Mouse (Mus musculus) kidney, embryonic 16.5 days (tissue): ENCODE data around the gene Gm826. TPM values are rescaled to one million over a fixed set of nuclear protein-coding genes. Genes with fewer than 3 reads are reported as not detected.

ENCODE experiments used
- ATAC-seq: fragments of 200-750 bp; cut with Nextera tagmentation; 2 replicates; pipeline ENCODE4 v1.8.0; 2017; ENCODE audit warnings: moderate TSS enrichment; ENCODE audit not compliant: low FRiP score, low TSS enrichment
- H3K27ac ChIP-seq: fragments of 300-500 bp; sonication (generic); 2 replicates; pipeline ENCODE4 v1.5.1; 2014; ENCODE audit warnings: low read length
- H3K27me3 ChIP-seq: fragments of 300-500 bp; sonication (generic); 2 replicates; pipeline ENCODE4 v1.6.1; 2014; ENCODE audit warnings: low read length, control low read depth, mixed read lengths; ENCODE audit not compliant: insufficient read depth
- H3K36me3 ChIP-seq: fragments of 300-500 bp; sonication (generic); 2 replicates; pipeline ENCODE4 v1.6.1; 2014; ENCODE audit warnings: low read length, control low read depth, mixed read lengths; ENCODE audit not compliant: insufficient read depth
- H3K4me1 ChIP-seq: fragments of 300-500 bp; sonication (generic); 2 replicates; pipeline ENCODE4 v1.6.1; 2014; ENCODE audit warnings: low read length, control low read depth, mixed read lengths; ENCODE audit not compliant: insufficient read depth
- H3K4me2 ChIP-seq: fragments of 300-500 bp; sonication (generic); replicated peaks from 2 replicates; pipeline ENCODE4 v1.6.1; 2014; ENCODE audit warnings: low read depth, low read length
- H3K4me3 ChIP-seq: fragments of 300-500 bp; sonication (generic); 2 replicates; pipeline ENCODE4 v1.5.1; 2014; ENCODE audit warnings: mild to moderate bottlenecking, low read length
- H3K9ac ChIP-seq: fragments of 300-500 bp; sonication (generic); replicated peaks from 2 replicates; pipeline ENCODE4 v1.6.1; 2014; ENCODE audit warnings: low read length
- H3K9me3 ChIP-seq: fragments of 300-500 bp; sonication (generic); 2 replicates; pipeline ENCODE4 v1.6.1; 2016; ENCODE audit warnings: low read length, control low read depth
- WGBS: fragments of 180-500 bp; shearing (Covaris S2); extraction: QIAGEN DNeasy Blood & Tissue Kit; methylation state at CpG from one replicate; pipeline ENCODE4 v1.1.7; 2014; 5-methylcytosine and 5-hydroxymethylcytosine counted together
- polyA plus RNA-seq: library from polyadenylated mRNA; unstranded; fragments of >200 nt; fragmentation: Nextera tagmentation; extraction: Ambion mirVana; gene quantifications from 2 replicates; pipeline ENCODE4 v1.2.1, GENCODE M21; 2015

Gm826 gene
- polyA plus RNA-seq, 1 experiment from 2014 or later, result 0.91 TPM

DNA sequence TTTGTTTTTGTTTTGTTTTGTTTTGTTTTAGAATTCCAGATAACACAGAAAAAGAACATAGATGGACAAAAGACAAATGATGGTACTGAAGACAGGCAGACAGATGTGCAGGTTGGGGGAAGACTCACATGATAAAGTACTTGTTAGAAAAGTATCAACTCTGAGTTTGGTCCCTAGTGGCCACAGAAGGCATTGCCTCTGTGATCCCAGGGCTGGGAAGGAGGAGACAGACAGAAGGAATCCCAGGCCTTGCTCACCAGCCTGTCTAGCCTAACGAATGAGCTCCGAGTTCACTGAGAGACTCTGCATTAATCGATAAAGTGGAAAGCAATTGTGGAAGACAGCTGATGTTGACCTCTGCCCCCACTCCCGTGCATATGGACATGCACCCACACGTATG lies 22.2 kb upstream of the Gm826 start:
- H3K27ac ChIP-seq, result no peak overlapping the region
- 0 out of 2 replicates have a peak, but pooled peaks cover 2% of the 10 kb centered on the region for H3K4me1 ChIP-seq
- peaks cover 36% of the 10 kb centered on the region for H3K27me3 ChIP-seq
- no peaks in the 10 kb centered on the region for H3K36me3 ChIP-seq
- WGBS, result 75% methylated on average over 5 of the region's 5 CpGs
- H3K9ac ChIP-seq, result no peak overlapping the region
- no peaks in the 10 kb centered on the region for H3K9me3 ChIP-seq
- H3K4me3 ChIP-seq, result no peak overlapping the region
- ATAC-seq, result no peak
- H3K4me2 ChIP-seq, result no peak overlapping the region

DNA sequence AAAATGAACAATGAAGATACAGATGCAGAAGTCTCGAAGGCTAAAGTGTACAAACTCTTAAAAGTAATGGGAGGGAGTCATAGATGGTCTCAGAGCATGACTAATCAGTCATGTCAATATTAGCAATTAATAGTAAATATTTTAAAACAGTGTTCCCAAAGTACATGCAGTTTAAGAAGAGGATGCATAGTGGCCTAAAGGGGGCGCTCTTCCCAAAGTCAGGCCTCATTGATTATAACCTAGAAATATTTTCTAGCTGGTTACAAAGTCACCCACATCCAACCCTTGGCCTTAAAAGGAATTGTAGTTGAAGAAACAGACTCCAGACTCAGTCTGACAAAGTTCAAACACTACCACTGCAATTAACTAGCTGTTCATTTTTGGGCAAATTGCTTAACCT lies 20.4 kb upstream of the Gm826 start:
- H3K4me2 ChIP-seq, result no peak overlapping the region
- ATAC-seq, result no peak
- no peak overlapping the region for H3K27ac ChIP-seq
- H3K36me3 ChIP-seq, result no peaks in the 10 kb centered on the region
- H3K4me3 ChIP-seq, result no peak overlapping the region
- no peaks in the 10 kb centered on the region for H3K9me3 ChIP-seq
- 63% methylated on average over 2 of the region's 2 CpGs for WGBS
- H3K27me3 ChIP-seq, result peaks cover 18% of the 10 kb centered on the region
- H3K9ac ChIP-seq, result no peak overlapping the region
- H3K4me1 ChIP-seq, result peaks cover 7% of the 10 kb centered on the region; the same call in 1 of the 2 replicates

DNA sequence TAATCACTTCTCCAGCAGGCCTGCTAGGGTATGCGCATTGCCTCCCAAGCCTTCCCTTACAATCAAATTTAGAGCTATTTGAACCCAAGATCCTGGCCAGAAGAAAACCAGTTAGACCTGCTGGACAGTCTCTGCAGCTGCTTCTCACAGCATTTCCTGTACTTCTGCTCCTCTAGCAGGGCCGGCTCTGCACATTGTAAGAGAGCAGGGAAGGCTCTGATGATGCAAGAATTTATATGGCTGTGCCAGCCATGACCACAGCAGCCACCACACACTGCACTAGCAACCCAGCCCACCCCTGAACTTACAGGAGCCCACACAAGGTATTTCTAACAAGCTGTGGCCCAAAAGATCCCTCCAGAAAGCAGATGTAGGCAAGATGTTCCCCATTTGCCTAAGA lies 19.6 kb upstream of the Gm826 start:
- ATAC-seq, result 0 out of 2 replicates have a peak, but pooled peaks have one; percentile 32
- Histone ChIP-seq H3K4me2 (no peak overlapping the region), H3K9me3 (no peaks in the 10 kb centered on the region), H3K36me3 (no peaks in the 10 kb centered on the region), H3K4me1 (peaks cover 12% of the 10 kb centered on the region), H3K27me3 (peaks cover 10% of the 10 kb centered on the region), H3K4me3 (no peak overlapping the region), H3K27ac (no peak overlapping the region), H3K9ac (no peak overlapping the region)
- 56% methylated on average over 2 of the region's 2 CpGs for WGBS

DNA sequence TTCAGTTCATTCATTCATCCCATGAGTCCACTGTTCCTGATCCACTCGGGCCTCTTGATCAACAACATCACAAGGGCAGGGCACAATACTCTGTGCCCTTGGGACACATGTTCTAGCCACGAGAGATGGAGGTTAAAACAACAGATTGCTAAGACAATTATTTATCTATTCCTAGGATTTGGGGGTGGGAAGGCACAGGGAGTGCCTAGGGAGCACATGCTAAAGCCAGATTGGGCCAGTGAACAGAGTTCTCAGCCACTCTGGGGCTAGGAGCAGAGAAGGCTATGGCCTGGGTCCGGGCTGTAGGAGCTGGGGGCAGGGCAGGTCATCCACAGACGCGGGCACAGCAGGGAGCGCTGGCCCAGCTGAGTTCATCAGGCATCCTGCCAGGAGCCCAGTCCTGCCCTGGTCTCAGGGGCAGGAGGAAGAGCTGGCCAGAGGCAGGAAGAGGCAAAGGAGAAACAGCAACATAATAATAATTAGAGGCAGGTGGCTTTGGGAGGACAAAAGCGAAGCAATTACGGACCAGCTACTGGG lies 17.1 kb upstream of the Gm826 start:
- Histone ChIP-seq H3K4me3 (no peak overlapping the region), H3K4me2 (no peak overlapping the region), H3K4me1 (peaks cover 15% of the 10 kb centered on the region), H3K27ac (no peak overlapping the region), H3K9ac (no peak overlapping the region), H3K36me3 (no peaks in the 10 kb centered on the region), H3K27me3 (no peaks in the 10 kb centered on the region), H3K9me3 (no peaks in the 10 kb centered on the region)
- ATAC-seq, result no peak
- WGBS, result 40% methylated on average over 8 of the region's 8 CpGs

DNA sequence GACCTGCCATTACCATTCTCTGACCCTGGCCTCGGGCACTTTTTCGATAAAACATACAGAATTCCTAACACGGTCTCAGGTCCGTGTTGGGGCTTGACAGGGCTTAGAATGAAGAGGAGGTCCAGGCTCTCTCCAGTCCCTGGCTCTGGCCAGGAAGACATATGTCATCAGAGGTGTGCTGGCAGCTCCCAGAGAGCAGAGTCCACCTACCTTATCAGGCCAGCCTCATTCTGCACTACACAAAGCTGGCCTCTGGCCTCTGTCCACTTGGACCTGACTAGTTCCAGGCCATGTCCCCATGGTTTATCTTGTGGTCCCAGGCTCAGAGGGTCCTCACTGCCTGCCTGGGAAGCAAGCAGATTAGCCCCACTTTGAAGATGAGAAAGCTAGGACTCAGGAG lies 15.6 kb upstream of the Gm826 start:
- Histone ChIP-seq H3K27me3 (no peaks in the 10 kb centered on the region), H3K9ac (no peak overlapping the region), H3K9me3 (no peaks in the 10 kb centered on the region), H3K4me3 (no peak overlapping the region), H3K4me2 (no peak overlapping the region), H3K36me3 (no peaks in the 10 kb centered on the region), H3K4me1 (peaks cover 15% of the 10 kb centered on the region), H3K27ac (no peak overlapping the region)
- 52% methylated on average over 4 of the region's 4 CpGs for WGBS
- no peak for ATAC-seq

DNA sequence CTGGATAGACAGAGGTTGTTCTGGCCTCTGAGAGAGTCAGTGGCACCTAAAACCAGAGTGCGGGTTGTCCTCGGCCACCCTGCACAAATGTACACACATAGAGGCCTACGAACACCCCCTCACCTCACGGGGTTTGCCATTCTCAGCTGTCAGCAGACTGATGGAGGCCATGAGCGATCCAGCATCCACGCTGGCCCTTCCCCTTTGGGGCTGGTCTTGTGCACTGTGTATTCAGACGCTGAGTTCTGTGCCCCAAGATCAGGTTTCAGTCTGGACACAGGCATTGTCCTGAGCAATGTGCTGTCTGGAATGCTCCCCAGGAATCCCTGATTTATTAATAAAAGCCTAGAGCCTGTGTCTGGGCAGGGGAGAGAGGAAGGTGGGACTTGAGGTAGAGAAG lies 14.8 kb upstream of the Gm826 start:
- Histone ChIP-seq H3K4me1 (peaks cover 15% of the 10 kb centered on the region), H3K27ac (no peak overlapping the region), H3K4me3 (no peak overlapping the region), H3K27me3 (no peaks in the 10 kb centered on the region), H3K9me3 (no peaks in the 10 kb centered on the region), H3K4me2 (no peak overlapping the region), H3K9ac (no peak overlapping the region), H3K36me3 (no peaks in the 10 kb centered on the region)
- ATAC-seq, result no peak
- 43% methylated on average over 7 of the region's 7 CpGs for WGBS

DNA sequence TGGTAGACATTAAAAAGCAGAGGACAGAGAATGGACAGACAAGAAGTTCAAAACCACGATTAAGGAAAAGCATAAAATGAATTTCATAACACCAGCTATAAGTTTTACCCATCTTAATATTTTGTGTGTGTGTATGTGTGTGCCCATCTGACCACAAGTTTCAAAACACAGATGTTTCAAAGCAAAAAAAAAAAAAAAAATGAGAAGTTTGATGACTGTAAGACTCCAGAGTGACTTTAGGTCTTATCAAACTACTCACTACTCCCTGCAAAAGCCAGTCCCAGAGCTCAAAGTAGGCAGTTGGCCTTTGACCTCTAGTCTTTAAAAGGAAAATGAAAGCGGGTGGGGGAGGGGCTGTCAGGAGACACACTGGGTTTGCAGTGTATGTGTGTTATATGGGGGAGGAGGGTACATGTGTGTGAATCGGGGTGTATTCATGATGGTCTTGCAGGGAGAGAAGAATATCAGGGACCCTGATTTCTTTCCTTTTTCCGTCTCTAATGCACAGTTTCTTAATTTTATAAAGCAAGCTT lies 14.2 kb upstream of the Gm826 start:
- Histone ChIP-seq H3K9me3 (no peaks in the 10 kb centered on the region), H3K4me1 (peaks cover 15% of the 10 kb centered on the region), H3K9ac (no peak overlapping the region), H3K27me3 (no peaks in the 10 kb centered on the region), H3K36me3 (no peaks in the 10 kb centered on the region), H3K4me2 (no peak overlapping the region), H3K27ac (no peak overlapping the region), H3K4me3 (no peak overlapping the region)
- no peak for ATAC-seq
- WGBS, result 58% methylated on average over 4 of the region's 4 CpGs

DNA sequence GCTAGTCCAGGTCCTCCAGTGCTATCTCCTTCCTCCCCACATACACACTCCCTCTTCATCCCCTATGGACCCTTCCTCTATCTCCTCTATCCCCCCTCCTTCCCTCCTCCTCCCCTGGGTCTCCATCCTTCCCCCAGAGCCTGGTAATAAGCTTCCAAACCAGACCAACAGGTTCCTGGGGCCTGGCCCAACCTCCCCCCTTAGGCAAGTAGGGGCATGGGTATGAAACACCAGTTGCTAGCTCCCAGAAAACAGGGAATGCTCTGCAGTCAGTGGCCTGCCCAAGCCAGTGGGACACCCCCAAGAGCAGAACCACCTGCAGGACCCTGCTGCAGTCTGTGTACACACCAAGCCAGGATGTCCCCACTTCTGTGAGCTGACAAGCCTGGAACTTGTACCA lies 11.7 kb upstream of the Gm826 start:
- H3K4me2 ChIP-seq, result no peak overlapping the region
- no peaks in the 10 kb centered on the region for H3K36me3 ChIP-seq
- H3K4me1 ChIP-seq, result peaks cover 15% of the 10 kb centered on the region
- H3K4me3 ChIP-seq, result no peak overlapping the region
- no peak overlapping the region for H3K9ac ChIP-seq
- no peaks in the 10 kb centered on the region for H3K9me3 ChIP-seq
- no peaks in the 10 kb centered on the region for H3K27me3 ChIP-seq
- peak; percentile 43; the same call in 1 of the 2 replicates for ATAC-seq
- no peak overlapping the region for H3K27ac ChIP-seq

DNA sequence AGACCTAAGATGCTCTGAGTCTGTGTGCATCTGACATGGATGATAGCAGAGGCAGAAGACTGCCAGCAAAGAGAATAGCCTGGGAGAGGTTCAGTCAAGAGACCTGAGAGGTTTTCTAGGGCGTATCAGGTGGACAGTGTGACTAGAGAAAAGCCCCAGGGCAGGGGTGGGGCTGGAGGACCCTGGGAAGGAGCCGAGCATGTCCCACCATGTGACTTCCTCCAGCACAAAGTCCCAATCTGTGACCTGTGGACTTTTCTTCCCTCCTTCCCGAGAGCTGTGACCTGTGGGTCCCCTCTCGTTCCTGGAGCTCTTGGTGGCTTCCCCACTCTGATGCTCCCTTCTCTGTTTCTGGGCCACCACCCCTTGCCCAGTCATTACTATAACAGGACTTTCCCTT lies 6.2 kb upstream of the Gm826 start:
- Histone ChIP-seq H3K4me3 (no peak overlapping the region), H3K27me3 (no peaks in the 10 kb centered on the region), H3K27ac (no peak overlapping the region), H3K36me3 (no peaks in the 10 kb centered on the region), H3K4me2 (no peak overlapping the region), H3K9me3 (no peaks in the 10 kb centered on the region), H3K4me1 (no peaks in the 10 kb centered on the region), H3K9ac (no peak overlapping the region)
- WGBS, result 43% methylated on average over 4 of the region's 4 CpGs
- ATAC-seq, result no peak

DNA sequence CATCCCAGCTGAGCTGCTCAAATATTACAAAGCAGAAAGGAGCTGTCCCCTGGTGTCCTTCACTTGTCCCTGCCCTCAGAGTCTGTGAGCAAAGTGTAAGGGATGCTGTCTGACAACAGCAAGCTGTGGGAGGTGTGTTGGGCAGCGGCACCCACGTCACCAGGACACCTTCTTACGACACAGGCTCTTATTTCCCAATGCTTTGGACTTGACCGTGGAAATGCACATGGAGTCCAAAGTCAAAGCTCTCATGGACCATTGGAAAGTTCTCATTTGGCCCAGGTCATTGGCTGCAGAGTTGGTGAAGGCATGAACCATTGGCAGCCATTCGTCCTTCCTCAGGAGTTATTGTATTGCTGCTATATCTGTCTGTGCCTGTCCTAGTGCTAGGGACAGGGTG lies 5.6 kb upstream of the Gm826 start:
- no peak overlapping the region for H3K27ac ChIP-seq
- no peak overlapping the region for H3K4me2 ChIP-seq
- H3K36me3 ChIP-seq, result no peaks in the 10 kb centered on the region
- H3K4me1 ChIP-seq, result no peaks in the 10 kb centered on the region
- H3K9ac ChIP-seq, result no peak overlapping the region
- no peak overlapping the region for H3K4me3 ChIP-seq
- ATAC-seq, result no peak
- H3K27me3 ChIP-seq, result no peaks in the 10 kb centered on the region
- H3K9me3 ChIP-seq, result no peaks in the 10 kb centered on the region
- WGBS, result 91% methylated on average over 5 of the region's 5 CpGs
